Mouse (Mus musculus) heart, embryonic 12.5 days (tissue): Measurements from ENCODE around the gene Isyna1. TPM values are rescaled to one million over a fixed set of nuclear protein-coding genes. Genes with fewer than 3 reads are reported as not detected.

ENCODE experiments used
- ATAC-seq: fragments of 200-750 bp; cut with Nextera tagmentation; 2 replicates; pipeline ENCODE4 v1.8.0; 2017; ENCODE audit warnings: moderate TSS enrichment, moderate library complexity; ENCODE audit not compliant: insufficient number of reproducible peaks, low FRiP score
- H3K27ac ChIP-seq: fragments of 300-500 bp; sonication (generic); 2 replicates; pipeline ENCODE4 v1.5.1; 2016; ENCODE audit warnings: mild to moderate bottlenecking, moderate library complexity; ENCODE audit not compliant: poor library complexity, severe bottlenecking
- H3K27me3 ChIP-seq: fragments of 300-500 bp; sonication (generic); replicated peaks from 2 replicates; pipeline ENCODE4 v1.6.1; 2016; ENCODE audit warnings: mild to moderate bottlenecking, moderate library complexity
- H3K36me3 ChIP-seq: fragments of 300-500 bp; sonication (generic); 2 replicates; pipeline ENCODE4 v1.6.1; 2016; ENCODE audit warnings: mild to moderate bottlenecking, moderate library complexity
- H3K4me1 ChIP-seq: fragments of 300-500 bp; sonication (generic); replicated peaks from 2 replicates; pipeline ENCODE4 v1.6.1; 2016; ENCODE audit warnings: mild to moderate bottlenecking
- H3K4me2 ChIP-seq: fragments of 300-500 bp; sonication (generic); 2 replicates; pipeline ENCODE4 v1.6.1; 2016; ENCODE audit warnings: mild to moderate bottlenecking, moderate library complexity
- H3K4me3 ChIP-seq: fragments of 300-500 bp; sonication (generic); 2 replicates; pipeline ENCODE4 v1.5.1; 2016; ENCODE audit warnings: mild to moderate bottlenecking
- H3K9ac ChIP-seq: fragments of 300-500 bp; sonication (generic); 2 replicates; pipeline ENCODE4 v1.6.1; 2016; ENCODE audit warnings: mild to moderate bottlenecking, moderate library complexity
- H3K9me3 ChIP-seq: fragments of 300-500 bp; sonication (generic); replicated peaks from 2 replicates; pipeline ENCODE4 v1.6.1; 2016; ENCODE audit warnings: mild to moderate bottlenecking, moderate library complexity
- WGBS: fragments of 180-500 bp; shearing (Covaris S2); methylation state at CpG from one replicate; pipeline ENCODE4 v1.1.7; 2016; 5-methylcytosine and 5-hydroxymethylcytosine counted together
- polyA plus RNA-seq: library from polyadenylated mRNA; unstranded; fragments of >200 nt; fragmentation: Nextera tagmentation; extraction: Ambion mirVana; gene quantifications from 2 replicates; pipeline ENCODE4 v1.2.1, GENCODE M21; 2016

The Isyna1 gene
- polyA plus RNA-seq, 1 experiment from 2014 or later, result 138 TPM

- H3K9me3 ChIP-seq, result no peaks in the 10 kb centered on the region
- peaks cover 78% of the 10 kb centered on the region for H3K4me1 ChIP-seq
- H3K9ac ChIP-seq, result 0 out of 2 replicates have a peak overlapping the region, but pooled peaks have one; percentile 11
- H3K4me3 ChIP-seq, result no peak overlapping the region
- ATAC-seq, result no peak
- H3K27ac ChIP-seq, result peak overlapping the region; percentile 79; the same call in 1 of the 2 replicates
- no peak overlapping the region for H3K4me2 ChIP-seq
- H3K27me3 ChIP-seq, result no peaks in the 10 kb centered on the region
- 0 out of 2 replicates have a peak, but pooled peaks cover 4% of the 10 kb centered on the region for H3K36me3 ChIP-seq
- 73% methylated on average over 2 of the region's 2 CpGs for WGBS
Observed at GRCm38 (mm10) chr8:70560096-70560495, 34.1 kb upstream of the Isyna1 start.

- Histone ChIP-seq H3K36me3 (0 out of 2 replicates have a peak, but pooled peaks cover 4% of the 10 kb centered on the region), H3K9me3 (no peaks in the 10 kb centered on the region), H3K9ac (peak overlapping the region; percentile 11; the same call in 1 of the 2 replicates), H3K4me1 (peaks cover 79% of the 10 kb centered on the region), H3K4me3 (no peak overlapping the region), H3K4me2 (peak overlapping the region; percentile 11; the same call in 1 of the 2 replicates), H3K27me3 (no peaks in the 10 kb centered on the region), H3K27ac (peak overlapping the region; percentile 79)
- ATAC-seq, result 0 out of 2 replicates have a peak, but pooled peaks have one; percentile 1
- whole genome bisulfite sequencing, result 31% methylated on average over 3 of the region's 3 CpGs
Observed at GRCm38 (mm10) chr8:70560564-70560963, 33.6 kb upstream of the Isyna1 start.

- Histone ChIP-seq H3K27ac (peak overlapping the region; percentile 79), H3K4me1 (peaks cover 85% of the 10 kb centered on the region), H3K4me3 (no peak overlapping the region), H3K9ac (peak overlapping the region; percentile 6), H3K9me3 (no peaks in the 10 kb centered on the region), H3K27me3 (no peaks in the 10 kb centered on the region), H3K36me3 (no peaks in the 10 kb centered on the region), H3K4me2 (no peak overlapping the region)
- WGBS, result 24% methylated on average over 4 of the region's 4 CpGs
- no peak for ATAC-seq
Observed at GRCm38 (mm10) chr8:70561357-70561756, 32.8 kb upstream of the Isyna1 start.

- Histone ChIP-seq H3K9ac (peak overlapping the region; percentile 50; the same call in 1 of the 2 replicates), H3K4me1 (peaks cover 92% of the 10 kb centered on the region), H3K9me3 (no peaks in the 10 kb centered on the region), H3K27ac (peak overlapping the region; percentile 79; the same call in 1 of the 2 replicates), H3K4me2 (no peak overlapping the region), H3K36me3 (no peaks in the 10 kb centered on the region), H3K4me3 (no peak overlapping the region), H3K27me3 (no peaks in the 10 kb centered on the region)
- no peak for ATAC-seq
- 43% methylated on average over 7 of the region's 7 CpGs for WGBS
Observed at GRCm38 (mm10) chr8:70561809-70562535, 32.2 kb upstream of the Isyna1 start.

GRCm38 (mm10) chr8:70562802-70563201, 31.4 kb upstream of the Isyna1 start:
- Histone ChIP-seq H3K9me3 (no peaks in the 10 kb centered on the region), H3K4me1 (peaks cover 84% of the 10 kb centered on the region), H3K4me3 (no peak overlapping the region), H3K27ac (no peak overlapping the region), H3K27me3 (no peaks in the 10 kb centered on the region), H3K36me3 (no peaks in the 10 kb centered on the region), H3K4me2 (no peak overlapping the region), H3K9ac (no peak overlapping the region)
- 61% methylated on average over 3 of the region's 3 CpGs for WGBS
- ATAC-seq, result no peak

- WGBS, result 90% methylated on average over 6 of the region's 6 CpGs
- H3K27ac ChIP-seq, result no peak overlapping the region
- H3K9ac ChIP-seq, result no peak overlapping the region
- no peak overlapping the region for H3K4me3 ChIP-seq
- no peak overlapping the region for H3K4me2 ChIP-seq
- no peak for ATAC-seq
- H3K9me3 ChIP-seq, result no peaks in the 10 kb centered on the region
- H3K4me1 ChIP-seq, result peaks cover 74% of the 10 kb centered on the region
- H3K27me3 ChIP-seq, result no peaks in the 10 kb centered on the region
- H3K36me3 ChIP-seq, result 0 out of 2 replicates have a peak, but pooled peaks cover 3% of the 10 kb centered on the region
Observed at GRCm38 (mm10) chr8:70563763-70564387, 30.3 kb upstream of the Isyna1 start.

GRCm38 (mm10) chr8:70564696-70565235, 29.4 kb upstream of the Isyna1 start:
- Histone ChIP-seq H3K27ac (no peak overlapping the region), H3K4me1 (peaks cover 69% of the 10 kb centered on the region), H3K9ac (no peak overlapping the region), H3K9me3 (no peaks in the 10 kb centered on the region), H3K4me3 (no peak overlapping the region), H3K4me2 (no peak overlapping the region), H3K27me3 (no peaks in the 10 kb centered on the region), H3K36me3 (0 out of 2 replicates have a peak, but pooled peaks cover 3% of the 10 kb centered on the region)
- 69% methylated on average over 3 of the region's 3 CpGs for WGBS
- no peak for ATAC-seq

- Histone ChIP-seq H3K4me2 (no peak overlapping the region), H3K4me3 (no peak overlapping the region), H3K27me3 (no peaks in the 10 kb centered on the region), H3K4me1 (peaks cover 69% of the 10 kb centered on the region), H3K36me3 (0 out of 2 replicates have a peak, but pooled peaks cover 3% of the 10 kb centered on the region), H3K9ac (no peak overlapping the region), H3K9me3 (no peaks in the 10 kb centered on the region), H3K27ac (no peak overlapping the region; the same call in 1 of the 2 replicates)
- no peak for ATAC-seq
- WGBS, result 26% methylated on average over 3 of the region's 3 CpGs
Observed at GRCm38 (mm10) chr8:70565561-70565960, 28.6 kb upstream of the Isyna1 start.

GRCm38 (mm10) chr8:70570360-70570759, 23.8 kb upstream of the Isyna1 start:
- Histone ChIP-seq H3K4me1 (peaks cover 44% of the 10 kb centered on the region), H3K27me3 (no peaks in the 10 kb centered on the region), H3K36me3 (peaks cover 12% of the 10 kb centered on the region; the same call in 1 of the 2 replicates), H3K4me2 (no peak overlapping the region), H3K9me3 (no peaks in the 10 kb centered on the region), H3K27ac (peak overlapping the region; percentile 43; the same call in 1 of the 2 replicates), H3K9ac (no peak overlapping the region), H3K4me3 (no peak overlapping the region)
- no peak for ATAC-seq

GRCm38 (mm10) chr8:70570990-70571389, 23.2 kb upstream of the Isyna1 start:
- Histone ChIP-seq H3K27ac (peak overlapping the region; percentile 43), H3K4me3 (no peak overlapping the region), H3K27me3 (no peaks in the 10 kb centered on the region), H3K9ac (no peak overlapping the region), H3K36me3 (peaks cover 14% of the 10 kb centered on the region; the same call in 1 of the 2 replicates), H3K4me2 (no peak overlapping the region), H3K4me1 (peaks cover 37% of the 10 kb centered on the region), H3K9me3 (no peaks in the 10 kb centered on the region)
- ATAC-seq, result 0 out of 2 replicates have a peak, but pooled peaks have one; percentile 13
- WGBS, result 65% methylated on average over 6 of the region's 6 CpGs

GRCm38 (mm10) chr8:70574302-70574701, 19.9 kb upstream of the Isyna1 start:
- H3K4me2 ChIP-seq, result no peak overlapping the region
- H3K27me3 ChIP-seq, result no peaks in the 10 kb centered on the region
- no peaks in the 10 kb centered on the region for H3K9me3 ChIP-seq
- no peak overlapping the region for H3K9ac ChIP-seq
- ATAC-seq, result no peak
- peaks cover 28% of the 10 kb centered on the region for H3K4me1 ChIP-seq
- H3K36me3 ChIP-seq, result peaks cover 31% of the 10 kb centered on the region
- no peak overlapping the region for H3K4me3 ChIP-seq
- H3K27ac ChIP-seq, result no peak overlapping the region
